Comparison of ENCODE assay signal across 25 mouse cellular contexts in the genomic region with DNA sequence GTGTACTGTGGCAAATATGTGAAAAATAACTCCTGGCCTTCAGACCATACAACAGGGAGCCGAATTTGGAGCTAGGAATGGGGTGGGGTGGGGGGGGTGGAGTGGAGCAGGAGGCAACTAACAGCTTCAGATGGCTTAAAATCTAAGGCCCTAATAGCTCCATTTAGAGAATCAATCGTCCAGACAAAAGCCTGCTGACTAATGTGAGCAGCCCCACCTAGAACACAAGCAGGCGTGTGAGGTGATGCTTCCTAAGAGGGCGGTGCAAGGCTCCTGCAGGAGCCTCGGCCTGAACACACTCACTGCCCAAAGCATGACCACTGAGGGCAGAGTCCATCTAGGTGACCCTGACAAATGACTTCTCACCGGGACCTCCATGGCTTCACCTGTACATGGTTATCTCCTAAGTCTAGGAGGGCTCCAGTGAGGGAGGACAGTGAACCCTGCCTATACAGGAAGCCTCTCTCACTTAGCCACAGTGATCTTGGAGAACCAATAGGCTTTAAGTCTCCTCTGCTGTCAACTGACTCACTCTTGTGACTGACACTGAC. TPM values are rescaled to one million over a fixed set of nuclear protein-coding genes. Genes with fewer than 3 reads are reported as not detected.
A peak's percentile ranks its signal among the peaks of the same experiment; 100 is the strongest.
DNase-seq lines count a peak whose midpoint lies in the region; TF ChIP-seq lines count a peak whose summit lies in the region.
"Had no signal": no experiment of that assay in that cellular context is flagged by ENCODE, and none has a peak within 500 bp of the region (broad histone marks: within the 10 kb centered on the region; RNA-seq: fewer than 3 reads in every experiment).

No protein-coding gene starts in this region.

- no peak for TF ChIP-seq CTCF in layer of hippocampus, adult 2 months (conservative IDR thresholded peaks at IDR 0.05)

- H3K4me3 ChIP-seq in layer of hippocampus, adult 2 months = no peak overlapping the region
- H3K4me3 ChIP-seq in ES-E14 (ENCODE audit: insufficient read depth in 1 of 2, low read depth in 1 of 2, low read length in 2 of 2, poor library complexity in 1 of 2, severe bottlenecking in 1 of 2) = no peak overlapping the region
- H3K4me3 ChIP-seq: embryonic facial prominence, embryonic 12.5 days; embryonic facial prominence, embryonic 15.5 days; forebrain, embryonic 12.5 days; forebrain, embryonic 15.5 days; hindbrain, embryonic 10.5 days; hindbrain, embryonic 13.5 days had no signal

- DNase-seq in layer of hippocampus, adult 2 months (ENCODE audit: low spot score in 2 of 2) = no peak
- DNase-seq in layer of hippocampus, postnatal 10 days (ENCODE audit: low spot score in 2 of 2) = no peak
- peak; percentile 42 for DNase-seq in ES-E14 (ENCODE audit: low read depth, low spot score)
- DNase-seq in ZHBTc4 (ENCODE audit: low read depth, low spot score) = peak; percentile 79
- peak; percentile 52 for DNase-seq in yolk sac, embryonic 10.5 days (ENCODE audit: low spot score)
- no peak for DNase-seq in cerebellum, postnatal 36 days
- DNase-seq in frontal cortex, postnatal 10 days (ENCODE audit: low spot score in 2 of 2) = no peak
- DNase-seq: adrenal gland, postnatal 10 days; adrenal gland, postnatal 36 days; cerebellum, adult 18-20 months; cerebellum, adult 9-10 months; cerebellum, postnatal 14 days; gastrocnemius, postnatal 10 days; gastrocnemius, postnatal 36 days; heart, postnatal 36 days; kidney, adult 11 months had no signal

- H3K36me3 ChIP-seq in ES-E14 (ENCODE audit: control insufficient read depth, insufficient read depth, low read length, poor library complexity, severe bottlenecking) = peaks cover 5% of the 10 kb centered on the region

- H3K27ac ChIP-seq in layer of hippocampus, adult 2 months = peak overlapping the region; percentile 80
- no peak overlapping the region for H3K27ac ChIP-seq in ES-E14 (ENCODE audit: insufficient read depth, low read depth, low read length, poor library complexity, severe bottlenecking)
- H3K27ac ChIP-seq: embryonic facial prominence, embryonic 12.5 days; embryonic facial prominence, embryonic 15.5 days; forebrain, embryonic 12.5 days; forebrain, embryonic 15.5 days; hindbrain, embryonic 10.5 days; hindbrain, embryonic 13.5 days; hindbrain, postnatal 0 days had no signal

- in situ Hi-C loops in ES-E14 (cut with MboI; ENCODE audit: low sequenced_read_pairs in 2 of 2, unreplicated experiment in 2 of 2) = no loop called here

- H3K9me3 ChIP-seq in ES-E14 (ENCODE audit: control insufficient read depth, insufficient read depth, low read depth, low read length) = no peaks in the 10 kb centered on the region
- H3K9me3 ChIP-seq: embryonic facial prominence, embryonic 12.5 days; embryonic facial prominence, embryonic 15.5 days; forebrain, embryonic 12.5 days; forebrain, embryonic 15.5 days; G1E; hindbrain, embryonic 10.5 days; hindbrain, embryonic 13.5 days had no signal

- no peak overlapping the region for H3K9ac ChIP-seq in ES-E14 (ENCODE audit: insufficient read depth, low read depth, low read length, poor library complexity, severe bottlenecking)
- H3K9ac ChIP-seq: embryonic facial prominence, embryonic 12.5 days; embryonic facial prominence, embryonic 15.5 days; forebrain, embryonic 12.5 days; forebrain, embryonic 15.5 days; hindbrain, embryonic 13.5 days had no signal

- no peaks in the 10 kb centered on the region for H3K4me1 ChIP-seq in ES-E14 (ENCODE audit: control insufficient read depth in 2 of 2, insufficient read depth in 2 of 2, low read length in 2 of 2, poor library complexity in 1 of 2)
- H3K4me1 ChIP-seq: embryonic facial prominence, embryonic 12.5 days; embryonic facial prominence, embryonic 15.5 days; forebrain, embryonic 12.5 days; forebrain, embryonic 15.5 days; hindbrain, embryonic 10.5 days; hindbrain, embryonic 13.5 days had no signal

TF ChIP-seq in ES-E14, 5 proteins besides CTCF, POLR2A, EP300 and RAD21:
- TF ChIP-seq ZNF384 (IDR thresholded peaks at IDR 0.05; ENCODE audit: low read depth, low read length) (no peak), CHD2 (IDR thresholded peaks at IDR 0.05; ENCODE audit: low read depth, low read length) (no peak), HCFC1 (IDR thresholded peaks at IDR 0.05; ENCODE audit: borderline replicate concordance, insufficient read depth, low read length) (no peak), ZC3H11A (IDR thresholded peaks at IDR 0.05; ENCODE audit: borderline replicate concordance, low read depth, low read length) (no peak), MAFK (IDR thresholded peaks at IDR 0.05; ENCODE audit: insufficient read depth, low read depth, low read length) (no peak)
TF ChIP-seq in ES-E14: peak in this region for 0.

RNA-seq across cellular contexts. Expression of a gene that starts 28.2 kb away (rescaled TPM):
- total RNA-seq in layer of hippocampus, adult 2 months (2021) = 100 to 1,000 TPM; 159 to 164 TPM
- 100 to 1,000 TPM; 143 to 149 TPM for total RNA-seq in layer of hippocampus, postnatal 10 days (2021)
- 40.1 and 50.0 TPM in 2 replicates for total RNA-seq in ES-E14 (2012; rRNA removed)

RNA-seq across cellular contexts. Expression of a gene that starts 53.0 kb away (rescaled TPM):
- 1 to 10 TPM; 5.5 to 5.6 TPM for total RNA-seq in layer of hippocampus, adult 2 months (2021)
- 1 to 10 TPM; 2.6 to 4.2 TPM for total RNA-seq in layer of hippocampus, postnatal 10 days (2021)
- 5.4 and 8.0 TPM in 2 replicates for total RNA-seq in ES-E14 (2012; rRNA removed)
- total RNA-seq: common myeloid progenitor, adult 5-6 weeks had no signal

Comparison
In these comparisons a context has a peak if more than half of its experiments do, and no peak if none do; other contexts are left out.
1. DNase-seq: peak in ES-E14 (single experiment), ZHBTc4 (single experiment) and yolk sac, embryonic 10.5 days (single experiment); none in layer of hippocampus, adult 2 months (0 of 2), layer of hippocampus, postnatal 10 days (0 of 2), cerebellum, postnatal 36 days (0 of 2) and frontal cortex, postnatal 10 days (0 of 2).